Mouse (Mus musculus): ENCODE data around the gene Pde8a. TPM values are rescaled to one million over a fixed set of nuclear protein-coding genes. Genes with fewer than 3 reads are reported as not detected.

Gene Pde8a
- polyA plus RNA-seq, 1 experiment from 2014 or later, result 2.0 TPM

- ATAC-seq, result no peak
- no peak overlapping the region for H3K27ac ChIP-seq
- no peaks in the 10 kb centered on the region for H3K36me3 ChIP-seq
- H3K4me2 ChIP-seq, result no peak overlapping the region
- no peaks in the 10 kb centered on the region for H3K9me3 ChIP-seq (replicated peaks)
- 10% methylated on average over 13 of the region's 13 CpGs for WGBS (ENCODE audit: insufficient replicate concordance)
- no peak overlapping the region for H3K4me3 ChIP-seq
- peaks cover 3% of the 10 kb centered on the region; the same call in 1 of the 2 replicates for H3K27me3 ChIP-seq (replicated peaks)
- H3K4me1 ChIP-seq, result no peaks in the 10 kb centered on the region
- H3K9ac ChIP-seq, result no peak overlapping the region
Measured at GRCm38 (mm10) chr7:81372337-81372920, 159.0 kb downstream of the Pde8a start.

GRCm38 (mm10) chr7:81379363-81379762 is 166.0 kb downstream of the Pde8a start:
- no peak overlapping the region for H3K4me3 ChIP-seq
- no peak overlapping the region for H3K9ac ChIP-seq
- no peak for ATAC-seq
- H3K4me2 ChIP-seq, result no peak overlapping the region
- 55% methylated on average over 1 of the region's 1 CpGs for WGBS (ENCODE audit: insufficient replicate concordance)
- no peaks in the 10 kb centered on the region for H3K36me3 ChIP-seq
- no peak overlapping the region for H3K27ac ChIP-seq
- H3K9me3 ChIP-seq (replicated peaks), result no peaks in the 10 kb centered on the region
- H3K27me3 ChIP-seq (replicated peaks), result peaks cover 3% of the 10 kb centered on the region; the same call in 1 of the 2 replicates
- no peaks in the 10 kb centered on the region for H3K4me1 ChIP-seq

Other genes with a start within 250 kb of the Pde8a start
- 11.9 and 12.0 TPM in 2 replicates for gene Zfp592, start 219.9 kb upstream of the Pde8a start, polyA plus RNA-seq (2016; fragmentation: Nextera tagmentation; extraction: Ambion mirVana)
- 0.11 and 0.14 TPM in 2 replicates for gene Alpk3, start 156.0 kb upstream of the Pde8a start, polyA plus RNA-seq (2016; fragmentation: Nextera tagmentation; extraction: Ambion mirVana)
- 0.49 and 0.51 TPM in 2 replicates for gene Slc28a1, start 98.8 kb upstream of the Pde8a start, polyA plus RNA-seq (2016; fragmentation: Nextera tagmentation; extraction: Ambion mirVana)
- 991 and 1,051 TPM in 2 replicates for gene Rps17, start 131.7 kb downstream of the Pde8a start, polyA plus RNA-seq (2016; fragmentation: Nextera tagmentation; extraction: Ambion mirVana)
- gene Cpeb1, start 241.9 kb downstream of the Pde8a start, polyA plus RNA-seq (2016; fragmentation: Nextera tagmentation; extraction: Ambion mirVana), result 0.08 and 0.15 TPM in 2 replicates

All from liver, embryonic 12.5 days (tissue).